Mouse (Mus musculus) Muller cell, postnatal 12 days (primary cell): ENCODE measurements around the gene Tspan18.

Source experiments
- DNase-seq: peaks from one replicate; pipeline ENCODE4 v3.0.0-alpha.2; 2015; ENCODE audit errors: inconsistent ontology term

Gene Tspan18

DNA sequence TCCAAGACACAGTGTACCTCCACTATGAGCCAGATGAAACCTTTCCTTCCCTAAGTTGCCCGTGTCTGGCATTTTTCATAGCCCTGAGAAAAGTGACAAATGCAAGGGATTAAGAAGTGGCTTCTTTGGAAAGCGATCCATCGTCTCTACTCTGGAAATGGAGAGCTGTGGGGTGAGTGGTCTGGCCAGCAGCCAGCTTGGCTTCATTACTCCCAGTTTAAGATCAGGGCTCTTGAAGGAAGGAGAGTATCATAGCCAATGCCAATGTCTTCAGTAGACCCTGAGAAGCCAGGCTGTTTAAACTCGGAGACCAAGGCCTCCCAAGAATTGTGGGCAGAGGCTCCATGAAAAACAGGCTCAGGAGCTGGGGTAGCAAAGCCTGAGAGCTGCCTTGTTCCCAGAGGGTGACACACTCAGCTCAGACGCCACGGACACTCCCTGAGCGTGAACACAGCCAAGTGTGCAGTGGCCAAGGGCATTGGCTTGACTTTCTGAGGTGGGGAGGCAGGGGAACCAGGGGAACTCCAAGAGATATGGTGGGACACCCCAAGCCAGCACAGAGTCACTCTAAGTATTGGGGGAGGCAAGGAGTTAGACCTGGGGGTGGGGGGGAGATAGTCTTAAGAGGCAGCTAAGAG is 115.8 kb downstream of the Tspan18 start:
- no peak for DNase-seq

DNA sequence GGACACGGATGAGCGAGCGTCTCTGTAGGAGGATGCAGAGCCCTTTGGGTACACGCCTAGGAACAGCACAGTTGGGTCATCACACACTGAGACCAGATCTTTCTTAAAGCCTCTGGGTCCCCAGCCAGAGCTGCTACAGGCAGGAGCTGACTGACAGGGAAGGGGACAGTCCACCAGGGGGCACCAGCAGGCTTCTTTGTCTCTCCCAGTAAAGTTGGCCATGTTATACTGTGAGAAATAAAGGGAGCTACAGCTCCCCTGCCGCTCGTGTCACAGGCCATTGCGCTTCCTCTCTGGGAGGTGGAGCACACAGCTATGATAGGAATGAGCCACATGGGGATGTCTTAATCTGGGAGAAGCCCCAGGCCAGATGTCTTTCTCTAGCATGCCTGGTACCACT is 117.3 kb downstream of the Tspan18 start:
- DNase-seq, result peak; percentile 95

DNA sequence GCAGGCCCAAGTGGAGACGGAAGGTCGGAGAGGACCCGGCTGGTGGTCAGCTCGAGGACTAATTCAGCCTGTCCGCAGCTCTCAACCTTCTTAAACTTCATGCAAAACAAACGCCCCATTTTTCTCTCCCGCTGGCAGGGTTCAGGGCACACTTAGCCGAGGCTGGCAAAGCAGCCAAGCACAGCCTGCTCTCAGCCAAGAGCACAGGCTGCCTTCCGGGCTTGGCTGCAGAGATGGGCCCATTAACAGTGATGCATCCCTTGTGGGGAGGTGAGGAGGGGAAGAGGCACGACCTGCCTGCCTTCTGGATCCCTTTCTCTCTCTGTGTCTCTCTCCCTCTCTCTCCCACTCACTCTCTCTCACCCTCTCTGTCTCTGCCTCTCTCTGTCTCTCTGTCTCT is 118.5 kb downstream of the Tspan18 start:
- no peak for DNase-seq

DNA sequence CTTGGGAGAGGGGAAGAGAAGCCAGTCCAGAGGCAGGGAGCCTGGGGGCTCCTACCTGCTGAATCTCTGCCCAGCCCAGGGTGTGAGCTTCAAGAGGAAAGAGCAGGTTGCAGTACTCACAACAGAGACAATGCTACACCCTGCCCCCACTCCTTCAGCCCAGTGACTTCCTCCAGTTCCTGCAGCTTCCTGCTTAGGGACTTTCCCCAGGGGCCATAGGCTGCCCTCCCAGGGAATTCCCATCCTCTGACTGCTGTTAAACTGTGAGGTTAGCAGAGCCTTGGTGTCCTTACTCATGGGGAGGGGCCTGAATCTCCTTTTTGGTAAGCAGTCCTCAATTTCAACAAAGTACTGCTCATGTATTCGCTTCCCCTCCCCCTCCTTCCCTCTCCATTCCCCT is 120.1 kb downstream of the Tspan18 start:
- DNase-seq, result peak; percentile 34

DNA sequence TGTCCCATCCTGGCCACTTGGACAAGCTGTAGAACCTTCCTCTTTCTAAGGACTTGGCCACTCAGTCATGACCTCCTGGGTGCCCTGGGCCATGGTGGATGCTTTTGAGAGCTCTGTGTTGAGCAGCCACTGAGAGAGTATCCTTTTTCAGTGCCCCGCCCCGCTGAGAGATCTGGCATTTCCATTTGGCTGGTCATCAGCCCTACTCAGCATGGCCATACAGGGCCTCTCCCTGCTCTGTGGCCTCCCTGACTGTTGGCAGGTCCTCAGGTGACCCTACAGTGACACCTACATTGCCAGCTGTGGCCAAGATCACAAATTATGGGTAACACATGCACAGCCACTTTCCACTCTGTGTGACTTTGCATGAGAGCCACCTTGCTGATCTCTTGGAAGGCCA is 121.4 kb downstream of the Tspan18 start:
- no peak for DNase-seq

DNA sequence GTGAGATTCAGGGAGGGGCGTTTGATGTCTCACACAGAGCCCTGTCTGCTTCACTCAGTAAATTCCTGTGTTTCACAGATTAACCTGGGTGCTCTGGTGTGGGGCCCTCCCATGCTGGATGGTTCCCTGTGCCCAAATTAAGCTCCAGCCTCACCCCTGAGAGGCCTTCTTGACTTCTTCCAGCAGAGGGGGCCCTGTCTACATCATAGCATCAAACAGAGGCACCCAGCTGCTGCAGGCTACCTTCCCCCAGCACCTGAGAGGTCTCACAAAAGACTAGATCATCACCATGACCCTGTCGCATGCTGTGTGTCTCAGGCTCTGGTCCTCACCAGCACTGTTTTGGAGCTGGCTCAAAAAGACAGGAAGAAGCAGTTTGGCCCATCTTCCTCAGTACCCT is 121.9 kb downstream of the Tspan18 start:
- no peak for DNase-seq

DNA sequence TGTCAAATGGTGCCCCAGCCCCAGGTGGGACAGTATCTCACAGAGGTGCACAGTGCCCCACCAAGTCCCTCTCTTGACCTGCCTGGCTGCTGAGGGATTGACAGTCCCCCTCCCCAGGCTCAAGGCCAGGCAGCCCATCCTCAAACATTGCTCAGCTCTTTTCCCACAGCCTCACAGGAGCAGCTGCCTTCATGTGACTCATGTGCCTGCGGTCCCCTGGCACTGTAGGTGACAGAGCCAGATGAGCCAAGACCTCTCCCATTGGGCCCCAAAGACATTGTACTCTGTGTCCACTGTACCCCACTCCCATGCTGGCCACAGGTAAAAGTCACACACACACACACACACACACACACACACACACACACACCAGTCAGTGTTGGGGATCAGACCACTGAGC is 128.2 kb downstream of the Tspan18 start:
- DNase-seq, result no peak

DNA sequence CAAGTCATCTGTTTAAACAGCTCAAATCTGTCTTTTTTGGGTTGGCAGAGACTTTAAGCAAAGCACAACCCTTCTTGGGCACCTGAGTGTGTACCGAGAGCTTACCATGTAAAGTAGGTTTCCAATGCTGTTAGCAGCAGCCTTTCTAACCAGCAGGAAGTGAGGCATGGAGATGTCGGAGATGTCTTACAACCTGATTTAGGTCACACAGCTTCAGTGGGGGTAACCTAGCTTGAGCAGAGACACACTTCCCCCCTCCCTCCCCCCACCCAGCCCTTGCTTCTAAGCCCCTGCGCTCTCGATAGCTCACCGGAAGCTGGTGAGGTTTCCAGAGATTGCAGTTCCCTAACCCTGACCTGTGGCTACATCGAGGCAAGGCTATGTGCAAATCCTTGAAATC is 129.7 kb downstream of the Tspan18 start:
- DNase-seq, result no peak

DNA sequence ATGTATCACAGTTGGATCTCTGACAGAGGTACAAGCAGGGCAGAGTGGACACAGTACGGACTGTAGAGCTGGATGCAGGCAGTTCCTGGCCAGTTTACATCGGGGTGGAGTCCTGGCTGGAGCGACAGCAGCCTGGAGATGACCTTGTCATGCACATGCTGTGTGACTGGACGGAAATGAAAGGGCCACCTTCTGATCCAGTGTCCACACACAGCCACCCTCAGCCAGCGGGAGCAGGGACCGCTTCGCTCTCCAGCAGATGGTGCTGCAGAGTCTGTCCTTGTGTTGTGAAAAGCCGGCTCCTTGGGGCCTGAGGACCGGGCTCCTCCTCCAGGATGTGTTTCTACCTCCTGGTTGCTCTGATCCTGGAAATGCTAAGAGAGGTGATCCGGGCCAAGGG is 130.6 kb downstream of the Tspan18 start:
- peak; percentile 46 for DNase-seq

DNA sequence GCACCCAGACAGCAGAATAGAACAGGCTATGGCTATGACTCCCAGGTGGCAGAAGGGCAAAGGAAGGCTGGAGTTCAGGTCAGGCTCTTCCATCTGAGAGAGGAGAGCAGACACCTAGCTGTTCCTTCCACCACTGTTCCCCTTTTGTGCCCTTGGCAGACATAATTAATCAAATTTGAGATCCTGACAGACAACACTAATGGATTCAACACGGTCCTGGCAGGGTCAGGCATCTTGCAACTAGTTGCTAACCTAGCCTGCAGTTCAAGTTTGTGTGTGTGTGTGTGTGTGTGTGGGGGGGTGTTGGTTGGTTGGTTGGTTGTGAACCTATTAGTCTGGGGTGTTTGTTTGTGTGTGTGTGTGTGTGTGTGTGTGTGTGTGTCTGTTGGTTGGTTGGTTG is 131.5 kb downstream of the Tspan18 start:
- DNase-seq, result no peak

DNA sequence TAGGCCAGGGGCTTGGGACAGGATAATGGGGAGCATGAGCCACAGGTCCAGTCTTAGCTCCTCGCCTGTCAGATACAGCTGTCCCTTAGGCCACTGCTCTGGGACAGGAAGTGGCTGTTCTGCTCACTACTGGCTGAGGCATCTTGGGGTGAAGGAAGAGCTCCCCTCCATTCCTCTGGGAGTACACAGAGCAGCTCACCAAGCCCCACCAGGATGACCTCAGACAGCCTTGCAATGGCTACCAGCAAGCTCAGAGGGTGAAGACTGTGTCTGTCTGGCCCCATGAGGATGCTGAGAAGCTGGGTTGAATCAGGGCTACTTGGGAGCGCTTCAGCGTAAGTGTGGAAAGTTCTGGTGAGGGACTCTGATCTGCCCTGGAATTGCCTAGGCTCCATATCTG is 132.3 kb downstream of the Tspan18 start:
- no peak for DNase-seq

DNA sequence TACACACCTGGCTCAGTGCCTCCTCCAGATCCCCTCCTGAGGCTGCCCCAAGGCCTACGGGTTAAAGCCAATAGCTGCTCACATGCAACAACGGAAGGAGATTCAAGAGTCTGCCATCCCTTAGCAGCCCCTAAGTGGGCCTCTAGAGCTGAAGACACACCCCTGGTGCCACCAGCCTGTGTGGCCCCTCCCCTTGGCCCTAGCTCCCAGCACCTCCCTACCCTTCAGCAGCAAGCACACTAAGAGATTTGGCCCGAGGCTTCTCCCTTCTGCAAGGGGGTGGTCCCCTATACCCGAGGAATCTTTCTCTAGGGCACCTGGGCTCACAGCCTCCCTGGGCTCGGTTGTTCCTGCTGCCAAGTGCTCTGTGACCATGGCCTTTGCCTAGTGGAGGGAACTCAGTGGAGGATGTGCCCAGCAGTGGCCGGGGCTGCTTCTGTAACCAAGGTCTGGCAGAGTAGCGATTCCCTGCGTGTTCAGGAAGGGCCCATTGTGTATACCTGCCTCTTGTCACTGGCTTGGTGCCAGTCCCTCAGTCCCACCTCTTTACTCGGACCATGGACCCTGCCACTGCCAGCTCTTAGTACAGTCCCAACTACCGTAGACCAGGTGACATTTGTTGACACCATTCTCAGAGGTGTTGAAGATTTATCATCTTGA is 133.5 kb downstream of the Tspan18 start:
- no peak for DNase-seq

DNA sequence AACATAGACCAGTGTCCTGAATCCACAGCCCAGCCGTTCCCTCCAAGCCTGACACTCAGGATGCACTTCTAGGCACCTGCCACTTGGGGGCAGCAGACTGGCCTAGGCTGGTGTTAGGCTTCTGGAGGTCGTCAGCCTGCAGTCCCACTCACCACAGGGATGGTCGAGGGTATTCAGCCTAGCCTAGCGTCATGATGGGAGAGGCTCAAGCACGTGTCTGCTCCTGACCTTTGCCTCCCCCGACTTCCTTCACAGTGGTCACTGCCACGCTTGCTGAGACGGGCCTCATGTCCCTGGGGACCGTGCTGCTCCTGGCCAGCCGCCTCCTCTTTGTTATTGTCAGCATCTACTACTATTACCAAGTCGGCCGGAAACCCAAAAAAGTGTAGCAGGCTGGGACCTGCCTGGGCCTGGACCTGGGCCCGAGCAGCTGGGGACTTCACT is 134.8 kb downstream of the Tspan18 start:
- peak; percentile 44 for DNase-seq

DNA sequence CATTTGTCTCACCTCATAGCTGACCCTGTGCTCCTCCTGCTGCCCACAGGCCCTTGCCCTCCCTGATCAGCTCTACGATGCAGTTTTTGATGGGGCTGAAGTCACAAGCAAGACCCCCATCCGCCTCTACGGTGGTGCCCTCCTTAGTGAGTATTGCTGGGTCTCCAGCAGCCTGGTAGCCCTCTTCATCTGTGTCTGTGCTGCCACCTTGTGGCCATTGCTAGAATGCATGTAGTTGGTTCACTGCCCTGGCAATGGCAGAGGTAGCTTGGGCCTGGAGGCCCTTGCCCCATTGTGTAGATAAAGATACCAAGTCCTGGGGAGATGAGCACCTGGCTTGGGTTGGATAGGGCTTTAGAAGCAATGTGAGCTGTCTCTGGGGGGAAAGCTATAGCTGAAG is 135.5 kb downstream of the Tspan18 start:
- DNase-seq, result peak; percentile 54

DNA sequence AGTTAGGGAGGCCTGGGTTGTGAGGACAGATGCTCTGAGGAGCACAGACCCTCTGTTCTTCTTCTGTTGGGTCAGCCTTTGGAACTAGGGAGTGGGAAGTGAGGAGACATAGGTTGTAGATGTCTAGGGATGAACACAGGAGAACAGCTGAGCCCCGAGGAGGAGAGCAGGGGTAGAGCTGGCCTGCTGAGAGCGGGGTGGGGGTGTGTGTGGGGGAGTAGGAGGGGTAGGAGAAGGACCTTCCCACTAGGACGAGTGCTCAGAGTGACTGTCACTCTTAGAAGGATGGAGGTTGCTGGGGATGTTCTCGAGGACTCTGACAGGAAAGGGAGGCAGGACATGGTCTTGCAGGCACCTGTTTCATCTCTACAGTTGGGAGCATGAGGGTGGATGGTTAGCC is 140.5 kb downstream of the Tspan18 start:
- no peak for DNase-seq

DNA sequence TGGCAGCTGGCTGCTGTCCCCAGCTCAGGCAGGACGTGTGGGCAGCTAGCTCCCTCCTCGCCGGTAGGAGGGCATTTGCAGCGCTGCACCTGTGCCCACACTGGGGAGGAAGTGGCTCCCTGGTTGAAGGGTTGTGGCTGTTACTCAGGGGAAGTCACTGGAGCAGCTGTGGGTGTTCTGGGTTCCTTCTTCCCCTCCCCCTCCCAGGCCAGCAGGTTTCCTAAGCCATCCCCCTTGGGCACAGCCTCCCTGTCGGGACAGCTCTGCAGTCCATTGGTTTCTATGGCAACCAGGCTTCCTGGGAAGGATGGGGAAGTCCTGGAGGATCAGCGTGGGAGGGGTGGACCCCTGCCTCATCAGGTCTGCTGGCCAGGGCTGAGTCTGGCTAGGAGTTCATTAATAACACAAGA is 141.6 kb downstream of the Tspan18 start:
- no peak for DNase-seq

DNA sequence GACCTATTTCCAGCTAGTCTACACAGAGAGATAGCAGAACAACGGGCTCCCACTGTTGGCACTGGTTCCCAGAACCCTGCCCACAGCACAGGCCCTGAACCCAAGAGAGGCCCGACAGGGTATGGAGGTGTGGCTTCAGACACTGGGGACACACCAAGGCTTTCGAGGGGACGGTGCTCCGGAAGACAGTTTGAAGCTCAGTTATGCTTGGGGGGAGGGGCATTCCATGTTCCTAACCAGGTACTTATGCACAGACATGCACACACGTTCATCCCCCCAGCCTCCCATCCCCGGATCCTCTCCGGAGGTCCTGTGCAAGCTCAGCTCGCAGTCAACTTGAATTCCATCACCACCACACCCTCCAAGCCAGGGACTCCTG is 142.1 kb downstream of the Tspan18 start:
- no peak for DNase-seq

DNA sequence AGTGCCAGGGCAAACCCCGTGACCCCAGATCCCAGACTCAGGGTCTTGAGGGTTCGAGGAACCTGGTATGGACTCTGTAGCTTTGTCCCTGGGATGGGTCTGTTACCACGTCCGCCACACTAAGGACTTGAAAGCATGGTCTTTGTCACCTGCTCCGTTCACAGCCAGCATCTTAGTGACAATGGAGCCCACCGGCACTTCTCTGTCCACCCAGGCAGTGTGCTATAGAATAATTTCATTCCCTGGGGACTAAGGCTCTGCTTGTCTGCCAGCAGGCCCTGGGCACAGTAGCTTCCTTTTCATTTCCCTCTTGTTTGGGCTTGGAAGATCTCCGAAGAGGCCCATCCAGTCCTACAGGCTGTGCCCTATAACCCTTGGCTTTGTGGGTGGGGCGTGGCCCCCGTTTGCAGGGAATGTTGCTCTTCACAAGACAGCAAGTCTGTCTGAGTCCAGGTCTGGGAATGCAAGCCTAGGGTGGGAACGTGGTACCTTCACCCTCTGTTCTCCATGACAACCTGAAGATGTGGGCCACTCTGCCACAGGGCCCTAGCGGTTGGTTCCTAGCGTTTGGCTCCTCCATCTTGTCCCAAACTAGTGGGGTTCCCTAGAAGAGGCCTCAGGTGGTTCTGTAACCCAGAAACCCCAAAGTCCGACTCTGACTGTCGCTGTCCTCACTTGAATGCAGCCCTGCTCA is 142.7 kb downstream of the Tspan18 start:
- DNase-seq, result no peak

DNA sequence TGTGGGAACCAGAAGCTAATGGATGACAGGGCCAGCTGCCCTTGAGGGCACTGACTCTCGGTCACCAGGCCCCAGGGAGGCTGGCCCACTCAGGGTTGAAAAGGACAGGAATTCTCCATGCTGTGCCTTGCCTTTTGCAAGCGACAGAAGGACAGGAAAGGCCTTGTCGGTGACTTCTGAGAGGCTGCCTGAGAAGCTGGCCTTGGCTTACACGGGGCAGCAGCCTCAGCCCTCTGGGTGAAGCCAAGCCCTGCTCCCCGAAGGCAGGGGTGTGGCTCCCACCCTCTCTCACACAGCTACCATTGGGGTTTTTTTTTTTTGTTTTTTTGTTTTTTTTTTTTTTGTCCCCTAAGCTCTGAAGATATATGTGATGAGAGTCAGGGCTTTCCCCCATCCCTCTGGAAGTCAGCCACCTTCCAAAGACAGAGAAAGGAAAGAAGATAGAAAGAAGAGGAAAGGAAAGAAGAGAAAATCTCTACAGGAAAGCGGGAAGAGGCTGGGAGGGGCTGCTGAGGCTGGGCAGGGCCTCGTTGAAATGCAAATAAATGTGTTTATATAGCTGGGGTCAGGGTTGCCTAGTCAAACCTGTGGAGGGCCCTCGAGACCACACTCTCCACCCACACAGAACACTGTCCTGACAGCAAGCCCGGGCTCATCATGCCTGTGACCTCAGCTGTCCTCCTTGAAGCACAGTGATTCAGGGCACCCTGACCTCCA is 143.4 kb downstream of the Tspan18 start:
- DNase-seq, result no peak

DNA sequence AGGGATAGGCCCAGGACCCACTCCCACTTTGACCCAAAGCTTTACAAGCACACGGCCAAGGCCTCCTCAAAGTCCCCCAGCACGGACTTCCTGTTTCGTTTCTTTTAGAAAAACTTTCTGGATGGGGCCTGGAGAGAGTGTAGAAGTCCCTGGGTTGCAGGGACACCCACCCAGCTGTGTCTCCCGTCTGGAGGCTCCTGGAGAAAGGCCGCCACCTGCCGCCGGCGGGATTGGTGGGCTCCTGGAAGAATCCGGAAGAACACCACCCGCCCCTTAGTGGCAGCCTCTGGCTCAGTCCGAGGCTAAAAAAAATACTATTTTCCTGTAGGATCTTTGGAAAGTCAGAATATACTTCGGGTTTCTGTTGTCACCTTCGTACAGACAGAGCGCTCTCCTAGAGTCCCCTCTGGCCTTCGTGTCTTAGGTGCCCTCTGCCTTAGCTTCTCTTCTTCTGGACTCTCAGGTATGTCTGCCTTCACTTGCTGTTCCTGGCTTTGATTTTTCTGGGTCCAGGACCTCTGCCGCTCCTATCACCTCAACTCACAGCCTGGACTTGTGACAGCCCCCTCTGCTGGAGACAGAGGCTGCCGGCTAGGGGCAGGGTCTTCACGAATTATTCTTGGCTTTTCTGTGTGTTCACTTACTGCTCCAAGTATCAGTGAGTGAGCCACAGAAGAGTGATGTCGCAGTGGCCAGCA is 145.4 kb downstream of the Tspan18 start:
- DNase-seq, result peak; percentile 18

DNA sequence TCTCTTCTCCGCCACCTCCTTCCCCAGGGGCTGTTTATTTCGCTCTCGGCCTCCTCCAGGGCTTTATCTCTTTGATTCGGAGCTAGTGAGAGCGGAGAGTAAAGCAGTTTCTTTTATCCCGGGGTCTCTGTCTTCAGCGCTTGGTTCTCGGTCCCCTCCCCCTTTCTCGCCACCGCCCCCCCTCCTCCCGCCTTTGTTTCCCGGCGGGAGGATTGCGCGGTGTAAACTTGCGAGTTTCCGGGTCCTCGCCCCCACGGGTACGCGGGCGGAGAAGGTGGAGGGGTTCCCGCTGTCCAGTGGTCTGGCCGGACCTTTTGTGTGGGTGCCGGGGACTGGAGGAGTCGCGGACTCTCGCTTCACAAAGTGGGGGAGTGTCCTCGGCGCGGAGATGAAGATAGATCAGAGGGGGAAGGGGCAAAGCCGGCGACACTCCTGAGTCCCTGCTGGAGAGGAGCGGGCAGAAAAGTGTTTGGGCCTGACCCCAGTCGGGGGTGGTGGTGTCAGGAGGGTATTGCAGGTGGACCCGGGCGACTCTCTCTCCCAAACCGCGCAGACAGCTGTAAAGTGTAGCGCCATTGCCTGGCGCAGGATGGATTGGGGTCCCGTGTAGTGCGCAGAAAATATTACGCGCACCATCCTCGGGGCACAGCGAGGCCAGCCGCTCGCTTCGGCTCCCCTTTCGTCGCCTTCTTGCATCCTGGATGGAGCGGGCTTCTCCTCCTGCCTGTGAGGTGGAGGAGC is 146.1 kb downstream of the Tspan18 start:
- DNase-seq, result peak; percentile 45
